Comparison of ENCODE assay signal across 16 mouse cellular contexts in genomic region chr1:88625190-88625589, GRCm38 (mm10).
DNase-seq lines count a peak whose midpoint lies in the region; ATAC-seq and TF ChIP-seq lines count a peak whose summit lies in the region.
"Had no signal": no experiment of that assay in that cellular context is flagged by ENCODE, and none has a peak within 500 bp of the region (broad histone marks: within the 10 kb centered on the region; RNA-seq: fewer than 3 reads in every experiment).

No protein-coding gene starts in this region.

- no peak overlapping the region for H3K4me3 ChIP-seq in kidney, embryonic 14.5 days (ENCODE audit: low read length)
- H3K4me3 ChIP-seq in heart, embryonic 16.5 days (ENCODE audit: low read length): no peak overlapping the region
- H3K4me3 ChIP-seq in lung, postnatal 0 days (ENCODE audit: low read depth, low read length): no peak overlapping the region
- H3K4me3 ChIP-seq: limb, embryonic 10.5 days had no signal

- H3K27me3 ChIP-seq in kidney, embryonic 14.5 days (ENCODE audit: control insufficient read depth, insufficient read depth, low read length): no peaks in the 10 kb centered on the region
- H3K27me3 ChIP-seq in heart, embryonic 16.5 days (ENCODE audit: control insufficient read depth, insufficient read depth, low read length): no peaks in the 10 kb centered on the region
- H3K27me3 ChIP-seq in lung, postnatal 0 days (replicated peaks; ENCODE audit: insufficient read depth, low read length): no peaks in the 10 kb centered on the region
- H3K27me3 ChIP-seq: Patski had no signal

- WGBS in kidney, embryonic 14.5 days: 87% methylated on average over 1 of the region's 1 CpGs
- WGBS in heart, embryonic 16.5 days: 32% methylated on average over 1 of the region's 1 CpGs
- 47% methylated on average over 1 of the region's 1 CpGs for WGBS in lung, postnatal 0 days

- H3K4me2 ChIP-seq in kidney, embryonic 14.5 days (replicated peaks; ENCODE audit: low read depth, low read length): no peak overlapping the region
- no peak overlapping the region for H3K4me2 ChIP-seq in heart, embryonic 16.5 days (ENCODE audit: low read depth, low read length)
- no peak overlapping the region for H3K4me2 ChIP-seq in lung, postnatal 0 days (replicated peaks; ENCODE audit: low read depth, low read length)

- H3K4me1 ChIP-seq in kidney, embryonic 14.5 days (ENCODE audit: control insufficient read depth, insufficient read depth, low read length): no peaks in the 10 kb centered on the region
- H3K4me1 ChIP-seq in heart, embryonic 16.5 days (ENCODE audit: control insufficient read depth, insufficient read depth, low read length): no peaks in the 10 kb centered on the region
- H3K4me1 ChIP-seq in lung, postnatal 0 days (ENCODE audit: insufficient read depth, low read depth, low read length): peaks cover 6% of the 10 kb centered on the region; the same call in 1 of the 2 replicates

- TF ChIP-seq CTCF in lung, postnatal 0 days (IDR thresholded peaks at IDR 0.05): no peak

- H3K36me3 ChIP-seq in kidney, embryonic 14.5 days (ENCODE audit: control insufficient read depth, insufficient read depth, low read length): no peaks in the 10 kb centered on the region
- no peaks in the 10 kb centered on the region for H3K36me3 ChIP-seq in heart, embryonic 16.5 days (ENCODE audit: control insufficient read depth, insufficient read depth)
- H3K36me3 ChIP-seq in lung, postnatal 0 days (ENCODE audit: insufficient read depth, low read length): no peaks in the 10 kb centered on the region
- H3K36me3 ChIP-seq: limb, embryonic 10.5 days had no signal

- no peaks in the 10 kb centered on the region for H3K9me3 ChIP-seq in kidney, embryonic 14.5 days (ENCODE audit: control insufficient read depth, low read length)
- H3K9me3 ChIP-seq in heart, embryonic 16.5 days (replicated peaks; ENCODE audit: control insufficient read depth, low read length): no peaks in the 10 kb centered on the region
- H3K9me3 ChIP-seq in lung, postnatal 0 days (ENCODE audit: low read length): no peaks in the 10 kb centered on the region
- H3K9me3 ChIP-seq: limb, embryonic 10.5 days had no signal

- peak; percentile 23 for DNase-seq in kidney, adult 9 months
- DNase-seq in adrenal gland, postnatal 25 days: peak; percentile 4
- DNase-seq in lung, postnatal 0 days (ENCODE audit: low spot score): peak; percentile 54
- no peak for DNase-seq in urinary bladder, postnatal 14 days (ENCODE audit: low spot score)
- DNase-seq in cerebellum, adult 8-10 months: no peak
- no peak for DNase-seq in T-cell, adult 2 months (ENCODE audit: low spot score)
- DNase-seq: cerebellum, adult 11 months; gastrocnemius, postnatal 36 days; layer of hippocampus, adult 9-11 months; thymus, postnatal 4 days had no signal

- TF ChIP-seq EP300 in lung, postnatal 0 days (IDR thresholded peaks at IDR 0.05): peak; percentile 56; the same call in 1 of the 2 replicates

- H3K27ac ChIP-seq in kidney, embryonic 14.5 days (ENCODE audit: low read depth, low read length): no peak overlapping the region; the same call in 1 of the 2 replicates
- peak overlapping the region; percentile 37 for H3K27ac ChIP-seq in heart, embryonic 16.5 days (ENCODE audit: low read length)
- H3K27ac ChIP-seq in lung, postnatal 0 days (ENCODE audit: low read length): no peak overlapping the region
- H3K27ac ChIP-seq: hindbrain, postnatal 0 days; limb, embryonic 10.5 days; liver, embryonic 14.5 days had no signal

- no peak overlapping the region for H3K9ac ChIP-seq in kidney, embryonic 14.5 days (ENCODE audit: low read depth, low read length)
- no peak overlapping the region for H3K9ac ChIP-seq in heart, embryonic 16.5 days (ENCODE audit: low read length)
- H3K9ac ChIP-seq in lung, postnatal 0 days (replicated peaks; ENCODE audit: low read depth): no peak overlapping the region
- H3K9ac ChIP-seq: liver, embryonic 14.5 days had no signal

- no peak for ATAC-seq in kidney, embryonic 14.5 days (ENCODE audit: low FRiP score, low TSS enrichment)
- ATAC-seq in heart, embryonic 16.5 days (replicated peaks; ENCODE audit: extremely low read depth, insufficient read depth, low FRiP score): peak; percentile 49
- ATAC-seq in lung, postnatal 0 days: peak; percentile 70
- ATAC-seq: hindbrain, postnatal 0 days; Patski had no signal

Comparison
In these comparisons a context has a peak if more than half of its experiments do, and no peak if none do; other contexts are left out.
1. DNase-seq: peak in kidney, adult 9 months (single experiment), adrenal gland, postnatal 25 days (single experiment) and lung, postnatal 0 days (single experiment); none in urinary bladder, postnatal 14 days (single experiment), cerebellum, adult 8-10 months (single experiment) and T-cell, adult 2 months (single experiment).